Mouse (Mus musculus) lung, postnatal 10 days (tissue): ENCODE data around the gene Olfr638.
"Not testable (repeated sequence)": the region's sequence is repeated elsewhere in the genome, so short reads cannot be mapped to it uniquely, and the experiment has no call there.

Experiments used
- DNase-seq: peaks from one replicate; pipeline ENCODE4 v3.0.0; 2021

Gene Olfr638

GRCm38 (mm10) chr7:103998446-103998845, at the start of gene Olfr638:
Gene Olfr638, plus strand, starts transcription at chr7:103998746.
- no peak for DNase-seq

- DNase-seq, result not testable (repeated sequence)
Observed at GRCm38 (mm10) chr7:103966873-103967272, 31.7 kb upstream of the Olfr638 start.

- DNase-seq, result no peak
Observed at GRCm38 (mm10) chr7:103970852-103971251, 27.7 kb upstream of the Olfr638 start, which contains the start of gene Olfr635. Gene Olfr635, plus strand, starts transcription at chr7:103971152.

- no peak for DNase-seq
Observed at GRCm38 (mm10) chr7:103971782-103972181, 26.8 kb upstream of the Olfr638 start.

GRCm38 (mm10) chr7:103999124-103999523, 578 bp downstream of the Olfr638 start:
- no peak for DNase-seq

GRCm38 (mm10) chr7:104017203-104017602, 18.7 kb downstream of the Olfr638 start, which contains the start of gene Olfr639:
Gene Olfr639, minus strand, starts transcription at chr7:104017303.
- DNase-seq, result no peak

GRCm38 (mm10) chr7:104018953-104019352, 20.4 kb downstream of the Olfr638 start:
- DNase-seq, result no peak

- no peak for DNase-seq
Observed at GRCm38 (mm10) chr7:104021651-104022050, 23.1 kb downstream of the Olfr638 start.

- no peak for DNase-seq
Observed at GRCm38 (mm10) chr7:104025473-104025872, 26.9 kb downstream of the Olfr638 start, which contains the start of gene Olfr640. Gene Olfr640, minus strand, starts transcription at chr7:104025573.

GRCm38 (mm10) chr7:104026978-104027377, 28.4 kb downstream of the Olfr638 start:
- no peak for DNase-seq

- no peak for DNase-seq
Observed at GRCm38 (mm10) chr7:104035145-104035544, 36.6 kb downstream of the Olfr638 start, which contains the start of gene Olfr641. Gene Olfr641, plus strand, starts transcription at chr7:104035445.

- DNase-seq, result no peak
Observed at GRCm38 (mm10) chr7:104050745-104051144, 52.2 kb downstream of the Olfr638 start.

- DNase-seq, result no peak
Observed at GRCm38 (mm10) chr7:104052566-104052965, 54.0 kb downstream of the Olfr638 start, which contains the start of gene Olfr642. Gene Olfr642, minus strand, starts transcription at chr7:104052666.
